Mouse (Mus musculus) testis, adult 2 months (tissue): ENCODE results near the gene Dph5. TPM values are rescaled to one million over a fixed set of nuclear protein-coding genes. Genes with fewer than 3 reads are reported as not detected.

ENCODE experiments used
- H3K27ac ChIP-seq: fragments of 200-500 bp; 2 replicates; pipeline ENCODE4 v1.5.1; 2012; ENCODE audit warnings: low read depth, low read length; ENCODE audit not compliant: control insufficient read depth, insufficient read depth
- H3K27me3 ChIP-seq: fragments of 200-500 bp; 2 replicates; pipeline ENCODE4 v1.6.1; 2012; ENCODE audit warnings: mild to moderate bottlenecking, low read length, moderate library complexity; ENCODE audit not compliant: control insufficient read depth, insufficient read depth
- H3K36me3 ChIP-seq: fragments of 200-500 bp; 2 replicates; pipeline ENCODE4 v1.6.1; 2012; ENCODE audit warnings: mild to moderate bottlenecking, low read length; ENCODE audit not compliant: control insufficient read depth, insufficient read depth
- H3K4me1 ChIP-seq: fragments of 200-500 bp; 2 replicates; pipeline ENCODE4 v1.6.1; 2012; ENCODE audit warnings: low read length; ENCODE audit not compliant: control insufficient read depth, insufficient read depth
- H3K4me3 ChIP-seq: fragments of 200-500 bp; 2 replicates; pipeline ENCODE4 v1.5.1; 2012; ENCODE audit warnings: low read depth, mild to moderate bottlenecking, low read length, moderate library complexity, mixed read lengths; ENCODE audit not compliant: control insufficient read depth
- CTCF ChIP-seq: fragments of 200-500 bp; IDR thresholded peaks from 2 replicates; pipeline ENCODE4 v1.5.1; 2012; ENCODE audit warnings: low read depth, mild to moderate bottlenecking, inconsistent platforms, low read length, moderate library complexity; ENCODE audit not compliant: control insufficient read depth, insufficient read depth, insufficient replicate concordance
- POLR2A ChIP-seq: fragments of 200-500 bp; IDR thresholded peaks from 2 replicates; pipeline ENCODE4 v1.6.1; 2012; ENCODE audit warnings: low read depth, mild to moderate bottlenecking, inconsistent platforms, low read length, moderate library complexity; ENCODE audit not compliant: control insufficient read depth
- polyA plus RNA-seq: library from polyadenylated mRNA; depleted of rRNA; stranded (reverse); fragments of >200 nt; gene quantifications from 2 replicates; pipeline ENCODE4 v1.2.3, GENCODE M21; 2012; rRNA removed

The Dph5 gene
- polyA plus RNA-seq, 1 experiment = 3.8 TPM

- TF ChIP-seq POLR2A (no peak), CTCF (no peak)
- H3K4me3 ChIP-seq = no peak overlapping the region
- no peaks in the 10 kb centered on the region for H3K4me1 ChIP-seq
- no peak overlapping the region for H3K27ac ChIP-seq
- H3K36me3 ChIP-seq = no peaks in the 10 kb centered on the region; the same call in 1 of the 2 replicates
- H3K27me3 ChIP-seq = no peaks in the 10 kb centered on the region
Measured at GRCm38 (mm10) chr3:115974995-115975394, 87.4 kb downstream of the Dph5 start.

- no peaks in the 10 kb centered on the region; the same call in 1 of the 2 replicates for H3K36me3 ChIP-seq
- H3K27me3 ChIP-seq = no peaks in the 10 kb centered on the region
- H3K4me3 ChIP-seq = no peak overlapping the region
- no peak overlapping the region for H3K27ac ChIP-seq
- no peak for TF ChIP-seq CTCF
- no peak for TF ChIP-seq POLR2A
- H3K4me1 ChIP-seq = no peaks in the 10 kb centered on the region
Measured at GRCm38 (mm10) chr3:115979000-115979399, 91.4 kb downstream of the Dph5 start.

GRCm38 (mm10) chr3:115983217-115983616, 95.6 kb downstream of the Dph5 start:
- H3K27me3 ChIP-seq = no peaks in the 10 kb centered on the region
- H3K36me3 ChIP-seq = no peaks in the 10 kb centered on the region
- H3K27ac ChIP-seq = no peak overlapping the region
- H3K4me1 ChIP-seq = no peaks in the 10 kb centered on the region
- H3K4me3 ChIP-seq = no peak overlapping the region
- no peak for TF ChIP-seq POLR2A
- TF ChIP-seq CTCF = no peak

Other genes starting within 250 kb of the Dph5 start
- 2.0 and 2.1 TPM in 2 replicates for gene S1pr1, start 172.8 kb upstream of the Dph5 start, polyA plus RNA-seq
- gene Slc30a7, start 119.6 kb downstream of the Dph5 start, polyA plus RNA-seq = 2.7 and 4.3 TPM in 2 replicates
- gene Extl2, start 119.6 kb downstream of the Dph5 start, polyA plus RNA-seq = 5.6 TPM in 2 replicates
- 21.9 and 39.0 TPM in 2 replicates for gene Vcam1, start 241.9 kb downstream of the Dph5 start, polyA plus RNA-seq